Mouse (Mus musculus) natural killer cell, adult 2 months (primary cell): Measurements from ENCODE around the gene Ank3.

ENCODE experiments used
- DNase-seq, 2 experiments: peaks; one replicate each; pipeline ENCODE4 v3.0.0; 2022; ENCODE audit warnings: low spot score in 2 of 2

Ank3 gene

GRCm38 (mm10) chr10:69930503-69930902 lies 531.9 kb downstream of the Ank3 start:
- no peak for DNase-seq

- no peak for DNase-seq
Observed at GRCm38 (mm10) chr10:69936443-69937067, 538.0 kb downstream of the Ank3 start.

- no peak for DNase-seq
Observed at GRCm38 (mm10) chr10:69937291-69937921, 538.8 kb downstream of the Ank3 start.

- DNase-seq, result no peak
Observed at GRCm38 (mm10) chr10:69939144-69939543, 540.6 kb downstream of the Ank3 start.

- DNase-seq, result no peak
Observed at GRCm38 (mm10) chr10:69939966-69940365, 541.4 kb downstream of the Ank3 start.

- DNase-seq, result no peak
Observed at GRCm38 (mm10) chr10:69941001-69941400, 542.4 kb downstream of the Ank3 start.

GRCm38 (mm10) chr10:69944845-69945244 lies 546.3 kb downstream of the Ank3 start:
- DNase-seq, result no peak

- no peak for DNase-seq
Observed at GRCm38 (mm10) chr10:69945870-69946269, 547.3 kb downstream of the Ank3 start.

- no peak for DNase-seq
Observed at GRCm38 (mm10) chr10:69946271-69946670, 547.7 kb downstream of the Ank3 start.

- DNase-seq, result no peak
Observed at GRCm38 (mm10) chr10:69947093-69947492, 548.5 kb downstream of the Ank3 start.

GRCm38 (mm10) chr10:69950236-69950918 lies 551.8 kb downstream of the Ank3 start:
- no peak for DNase-seq

- no peak for DNase-seq
Observed at GRCm38 (mm10) chr10:69950919-69951236, 552.3 kb downstream of the Ank3 start.

GRCm38 (mm10) chr10:69951426-69951825 lies 552.9 kb downstream of the Ank3 start:
- DNase-seq, result no peak

GRCm38 (mm10) chr10:69952316-69952715 lies 553.7 kb downstream of the Ank3 start:
- no peak for DNase-seq

- DNase-seq, result no peak
Observed at GRCm38 (mm10) chr10:69954657-69955267, 556.2 kb downstream of the Ank3 start.

GRCm38 (mm10) chr10:69962226-69962625 lies 563.7 kb downstream of the Ank3 start:
- no peak for DNase-seq

- no peak for DNase-seq
Observed at GRCm38 (mm10) chr10:69962976-69963375, 564.4 kb downstream of the Ank3 start.

GRCm38 (mm10) chr10:69964611-69965010 lies 566.0 kb downstream of the Ank3 start:
- no peak for DNase-seq

GRCm38 (mm10) chr10:69965085-69965484 lies 566.5 kb downstream of the Ank3 start:
- DNase-seq, result no peak

GRCm38 (mm10) chr10:69967994-69968393 lies 569.4 kb downstream of the Ank3 start:
- no peak for DNase-seq

- no peak for DNase-seq
Observed at GRCm38 (mm10) chr10:69979636-69980035, 581.1 kb downstream of the Ank3 start.

GRCm38 (mm10) chr10:69981386-69982097 lies 583.0 kb downstream of the Ank3 start:
- DNase-seq, result no peak
